Mouse (Mus musculus): ENCODE measurements around the gene Hdac7. TPM values are rescaled to one million over a fixed set of nuclear protein-coding genes. Genes with fewer than 3 reads are reported as not detected.

The Hdac7 gene
- polyA plus RNA-seq, 1 experiment from 2014 or later: 24.1 TPM

DNA sequence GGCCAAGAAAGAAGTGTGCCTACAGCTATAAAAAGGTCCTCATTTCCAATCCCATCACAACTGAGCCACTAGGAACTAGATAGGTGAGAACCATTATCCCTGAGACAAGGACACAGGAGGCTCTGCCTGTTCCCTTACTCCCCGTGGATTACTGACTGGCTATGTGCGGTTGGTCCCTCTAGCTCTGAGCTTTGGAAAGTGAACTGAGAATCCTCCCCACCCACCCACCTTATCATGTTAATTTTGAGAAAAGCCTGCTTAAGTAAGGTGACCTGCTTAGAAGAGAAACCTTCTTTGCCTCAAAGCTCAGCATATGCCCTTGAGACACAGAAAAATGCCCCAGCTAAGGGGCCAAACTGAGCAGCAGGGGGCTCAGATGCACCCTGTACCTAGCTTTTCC lies 14.9 kb downstream of the Hdac7 start:
- Histone ChIP-seq H3K9ac (peak overlapping the region; percentile 21; the same call in 1 of the 2 replicates), H3K4me2 (peak overlapping the region; percentile 85), H3K4me3 (replicated peaks) (peak overlapping the region; percentile 91), H3K36me3 (replicated peaks) (no peaks in the 10 kb centered on the region), H3K9me3 (no peaks in the 10 kb centered on the region), H3K27ac (no peak overlapping the region), H3K4me1 (peaks cover 70% of the 10 kb centered on the region), H3K27me3 (peaks cover 35% of the 10 kb centered on the region; the same call in 1 of the 2 replicates)
- no peak for ATAC-seq (ENCODE audit: low FRiP score)
- WGBS: 55% methylated on average over 2 of the region's 2 CpGs

DNA sequence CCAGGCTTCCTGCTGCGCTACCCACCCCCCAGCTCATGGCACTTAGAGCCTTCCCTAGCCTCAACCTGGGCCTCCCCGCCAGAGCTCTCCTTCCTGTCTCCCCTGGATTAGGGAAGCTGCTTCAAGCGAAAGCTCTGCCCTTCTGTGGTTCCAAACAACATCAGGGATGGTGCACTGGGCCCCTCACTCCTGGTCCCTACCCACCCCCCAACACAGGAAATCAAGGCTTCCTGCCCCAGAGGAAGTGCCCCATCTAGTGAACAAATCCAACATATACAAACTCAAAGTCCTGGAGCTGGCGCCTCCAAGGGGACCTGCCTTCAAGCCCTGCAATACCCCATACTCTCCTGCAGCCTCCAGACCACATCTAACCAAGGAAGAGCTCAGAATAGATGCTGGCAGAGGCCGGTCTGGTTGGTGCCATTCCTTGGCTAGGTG lies 15.4 kb downstream of the Hdac7 start:
- Histone ChIP-seq H3K4me2 (peak overlapping the region; percentile 85; the same call in 1 of the 2 replicates), H3K9ac (peak overlapping the region; percentile 25; the same call in 1 of the 2 replicates), H3K36me3 (replicated peaks) (0 out of 2 replicates have a peak, but pooled peaks cover 2% of the 10 kb centered on the region), H3K4me1 (peaks cover 75% of the 10 kb centered on the region), H3K27me3 (peaks cover 33% of the 10 kb centered on the region), H3K9me3 (no peaks in the 10 kb centered on the region), H3K27ac (peak overlapping the region; percentile 37), H3K4me3 (replicated peaks) (0 out of 2 replicates have a peak overlapping the region, but pooled peaks have one; percentile 7)
- 68% methylated on average over 5 of the region's 5 CpGs for WGBS
- no peak for ATAC-seq (ENCODE audit: low FRiP score)

DNA sequence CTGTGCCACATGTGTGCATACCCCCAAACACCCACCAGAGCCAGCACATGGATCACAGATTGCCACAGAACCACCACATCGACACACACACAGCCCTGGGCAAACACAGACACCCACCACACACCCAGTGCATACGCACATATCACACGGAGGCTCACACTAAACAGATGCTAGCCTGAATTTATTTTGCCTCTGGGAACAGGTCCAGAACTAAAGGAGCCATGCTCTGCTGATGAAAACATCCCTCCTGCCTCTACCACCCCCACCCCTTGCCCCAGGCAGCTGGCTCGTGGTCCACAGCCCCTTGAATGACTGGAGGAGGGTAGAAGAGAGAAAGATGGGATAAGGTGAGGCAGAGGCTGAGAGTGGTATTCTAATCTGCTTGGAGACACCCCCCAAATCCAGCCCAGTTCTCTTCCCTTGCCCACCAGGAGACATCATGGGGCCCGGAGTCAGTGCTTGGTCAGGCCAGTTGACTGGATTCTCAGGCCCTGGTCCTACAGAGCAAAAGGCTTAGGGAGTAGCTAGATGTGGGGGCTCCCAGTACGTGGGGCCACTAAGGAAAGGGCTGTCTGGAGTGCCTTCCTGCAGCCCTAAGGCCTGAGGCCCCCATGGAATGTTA lies 16.0 kb downstream of the Hdac7 start:
- Histone ChIP-seq H3K9ac (peak overlapping the region; percentile 25), H3K27ac (peak overlapping the region; percentile 37), H3K4me3 (replicated peaks) (0 out of 2 replicates have a peak overlapping the region, but pooled peaks have one; percentile 7), H3K4me2 (peak overlapping the region; percentile 85; the same call in 1 of the 2 replicates), H3K36me3 (replicated peaks) (0 out of 2 replicates have a peak, but pooled peaks cover 3% of the 10 kb centered on the region), H3K9me3 (no peaks in the 10 kb centered on the region), H3K4me1 (peaks cover 79% of the 10 kb centered on the region), H3K27me3 (peaks cover 31% of the 10 kb centered on the region)
- no peak for ATAC-seq (ENCODE audit: low FRiP score)
- WGBS: 58% methylated on average over 6 of the region's 6 CpGs

DNA sequence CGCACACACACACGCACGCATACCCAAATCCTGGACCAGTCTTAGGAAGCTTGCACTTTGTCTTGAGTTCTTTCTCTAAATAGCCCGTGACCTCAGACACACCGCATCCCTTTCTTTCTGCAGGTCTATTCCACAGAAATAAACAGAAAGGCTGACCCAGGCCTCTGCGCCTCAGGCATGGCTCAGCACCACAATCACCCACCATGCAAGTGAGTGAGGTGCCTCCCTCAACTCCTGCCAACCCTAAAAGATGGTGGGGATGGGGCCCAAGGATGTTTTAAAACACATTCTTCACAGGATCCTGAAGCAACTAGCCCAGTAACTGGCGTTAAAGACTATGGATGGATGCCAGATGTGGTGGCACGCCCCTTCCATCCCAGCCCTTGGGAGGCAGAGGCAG lies 16.9 kb downstream of the Hdac7 start:
- no peak overlapping the region for H3K27ac ChIP-seq
- peaks cover 79% of the 10 kb centered on the region for H3K4me1 ChIP-seq
- WGBS: 89% methylated on average over 8 of the region's 8 CpGs

DNA sequence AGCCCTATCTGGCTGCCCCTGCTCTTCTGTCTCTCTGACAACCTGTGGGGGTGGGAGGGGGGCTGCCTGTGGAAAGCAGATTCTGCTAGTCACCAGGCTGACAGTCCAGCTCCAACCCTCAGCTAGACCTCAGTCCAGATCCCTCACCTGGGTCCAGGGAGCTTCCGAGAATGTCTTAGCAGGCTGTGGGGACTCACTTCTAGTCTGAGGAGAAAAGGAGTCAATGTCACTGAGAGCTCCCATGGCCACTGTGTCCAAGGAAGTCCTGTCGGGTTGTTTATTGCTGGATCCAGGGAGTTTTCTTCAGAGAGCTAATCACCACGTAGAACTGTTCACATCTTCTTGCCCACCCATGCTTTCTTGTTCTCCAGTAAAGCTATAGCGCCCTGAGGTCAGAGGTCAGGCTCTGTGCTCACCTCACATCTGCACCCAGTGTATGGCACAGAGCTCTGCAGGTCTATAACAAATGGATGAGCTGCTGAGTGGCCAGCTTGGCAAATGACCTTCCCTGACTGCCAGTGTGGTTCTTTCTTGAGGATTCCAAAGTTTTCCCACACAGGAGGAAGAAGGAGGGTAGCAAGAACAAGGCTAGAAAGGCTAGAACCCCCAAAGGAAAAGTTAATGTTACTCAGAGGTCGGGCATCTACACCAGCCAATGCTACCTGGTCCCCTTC lies 17.6 kb downstream of the Hdac7 start:
- H3K27me3 ChIP-seq: peaks cover 23% of the 10 kb centered on the region
- no peaks in the 10 kb centered on the region for H3K9me3 ChIP-seq
- peaks cover 77% of the 10 kb centered on the region for H3K4me1 ChIP-seq
- 79% methylated on average over 5 of the region's 5 CpGs for WGBS
- H3K9ac ChIP-seq: no peak overlapping the region
- 0 out of 2 replicates have a peak, but pooled peaks cover 3% of the 10 kb centered on the region for H3K36me3 ChIP-seq (replicated peaks)
- no peak overlapping the region for H3K4me2 ChIP-seq
- no peak overlapping the region for H3K27ac ChIP-seq
- no peak overlapping the region for H3K4me3 ChIP-seq (replicated peaks)
- ATAC-seq (ENCODE audit: low FRiP score): no peak

More for the DNA sequence above, 16.9 kb downstream of the Hdac7 start:
- no peak for ATAC-seq (ENCODE audit: low FRiP score)
- no peak overlapping the region for H3K4me2 ChIP-seq
- 0 out of 2 replicates have a peak, but pooled peaks cover 3% of the 10 kb centered on the region for H3K36me3 ChIP-seq (replicated peaks)
- no peak overlapping the region for H3K9ac ChIP-seq
- peaks cover 26% of the 10 kb centered on the region for H3K27me3 ChIP-seq
- no peaks in the 10 kb centered on the region for H3K9me3 ChIP-seq
- H3K4me3 ChIP-seq (replicated peaks): no peak overlapping the region

DNA sequence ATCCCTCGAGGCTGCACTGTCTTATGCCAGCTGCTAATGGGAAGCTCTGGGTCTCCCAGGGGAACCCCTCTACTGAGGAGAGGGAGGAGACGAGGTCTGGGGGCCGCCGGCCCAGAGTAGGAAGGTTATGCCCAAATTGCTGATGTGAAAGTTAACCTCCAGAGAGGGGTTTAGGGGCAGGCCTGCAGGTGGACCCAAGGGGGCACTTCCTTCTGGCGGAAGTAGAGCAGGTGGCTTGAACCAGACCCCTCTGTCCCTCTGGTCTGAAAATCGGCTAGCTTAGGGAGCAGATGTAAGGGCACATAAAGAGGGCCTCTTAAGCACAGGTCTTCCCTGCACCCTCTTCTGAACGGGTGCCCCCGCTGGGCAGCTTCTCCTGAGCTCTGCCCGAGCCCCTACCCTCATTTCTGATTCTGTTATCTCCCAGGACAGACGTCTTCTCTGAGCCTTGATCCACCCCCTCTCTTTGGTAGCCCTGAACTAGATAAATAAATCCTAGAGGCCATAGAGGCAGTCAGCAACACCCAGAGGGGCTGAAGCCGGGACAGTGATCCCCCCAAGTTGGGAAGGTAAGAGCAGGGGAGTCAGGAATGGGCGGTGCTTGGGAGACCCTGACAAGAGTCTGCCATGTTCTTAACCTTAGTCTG lies 18.2 kb downstream of the Hdac7 start:
- WGBS: 47% methylated on average over 12 of the region's 12 CpGs

DNA sequence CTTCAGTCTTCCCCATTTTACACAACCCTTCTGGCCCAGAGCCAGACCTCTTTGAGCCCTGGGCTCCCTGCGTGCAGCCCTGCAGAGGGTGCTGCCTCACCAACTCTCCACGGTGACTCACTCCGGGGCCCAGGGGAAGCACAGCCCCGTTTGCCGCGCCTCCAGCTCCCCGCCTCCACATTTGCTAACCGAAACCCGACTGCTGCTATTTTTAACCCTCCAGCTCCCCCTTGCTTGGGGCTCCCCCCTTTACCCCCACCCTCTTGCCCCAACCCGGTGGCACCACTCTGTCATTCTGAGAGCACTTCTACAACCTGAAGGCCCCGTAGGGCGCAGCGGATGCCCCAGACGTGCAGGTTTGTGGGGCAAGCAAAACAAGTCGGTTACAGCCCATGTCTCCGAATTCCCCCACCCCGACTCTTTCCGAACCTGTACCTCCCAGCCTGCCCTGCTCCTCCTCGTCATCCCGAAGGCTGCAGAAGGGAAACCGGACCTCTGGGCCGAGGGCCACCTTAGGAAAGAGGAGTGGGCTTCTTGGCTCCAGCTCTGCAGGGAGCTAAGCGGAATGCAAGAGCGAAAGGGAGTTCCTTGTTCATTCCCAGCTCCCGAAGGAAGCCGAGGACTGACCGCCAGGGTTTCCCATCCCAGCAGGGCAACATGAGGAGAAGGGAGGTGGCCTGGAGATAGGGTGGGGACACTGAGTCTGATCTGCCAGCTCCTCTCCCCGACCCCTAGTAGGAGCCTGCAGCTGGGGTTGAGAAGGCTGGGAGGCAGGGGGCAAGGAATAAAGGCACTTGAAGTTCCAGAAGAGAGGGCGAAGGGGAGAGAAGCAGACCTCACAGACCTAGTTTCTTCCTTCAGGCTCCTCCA lies 19.0 kb downstream of the Hdac7 start:
- 0 out of 2 replicates have a peak, but pooled peaks cover 7% of the 10 kb centered on the region for H3K36me3 ChIP-seq (replicated peaks)
- 9% methylated on average over 29 of the region's 29 CpGs for WGBS
- 0 out of 2 replicates have a peak overlapping the region, but pooled peaks have one; percentile 40 for H3K9ac ChIP-seq
- peaks cover 72% of the 10 kb centered on the region for H3K4me1 ChIP-seq
- H3K9me3 ChIP-seq: 0 out of 2 replicates have a peak, but pooled peaks cover 7% of the 10 kb centered on the region
- H3K4me2 ChIP-seq: peak overlapping the region; percentile 37
- no peak for ATAC-seq (ENCODE audit: low FRiP score)
- no peak overlapping the region for H3K4me3 ChIP-seq (replicated peaks)
- peaks cover 19% of the 10 kb centered on the region for H3K27me3 ChIP-seq
- peak overlapping the region; percentile 36; the same call in 1 of the 2 replicates for H3K27ac ChIP-seq

More for the DNA sequence above, 18.2 kb downstream of the Hdac7 start:
- H3K36me3 ChIP-seq (replicated peaks): 0 out of 2 replicates have a peak, but pooled peaks cover 3% of the 10 kb centered on the region
- H3K27me3 ChIP-seq: peaks cover 23% of the 10 kb centered on the region
- H3K27ac ChIP-seq: 0 out of 2 replicates have a peak overlapping the region, but pooled peaks have one; percentile 36
- H3K4me3 ChIP-seq (replicated peaks): no peak overlapping the region
- H3K9ac ChIP-seq: no peak overlapping the region
- H3K4me2 ChIP-seq: peak overlapping the region; percentile 37; the same call in 1 of the 2 replicates
- ATAC-seq (ENCODE audit: low FRiP score): no peak
- H3K4me1 ChIP-seq: peaks cover 77% of the 10 kb centered on the region
- no peaks in the 10 kb centered on the region for H3K9me3 ChIP-seq

DNA sequence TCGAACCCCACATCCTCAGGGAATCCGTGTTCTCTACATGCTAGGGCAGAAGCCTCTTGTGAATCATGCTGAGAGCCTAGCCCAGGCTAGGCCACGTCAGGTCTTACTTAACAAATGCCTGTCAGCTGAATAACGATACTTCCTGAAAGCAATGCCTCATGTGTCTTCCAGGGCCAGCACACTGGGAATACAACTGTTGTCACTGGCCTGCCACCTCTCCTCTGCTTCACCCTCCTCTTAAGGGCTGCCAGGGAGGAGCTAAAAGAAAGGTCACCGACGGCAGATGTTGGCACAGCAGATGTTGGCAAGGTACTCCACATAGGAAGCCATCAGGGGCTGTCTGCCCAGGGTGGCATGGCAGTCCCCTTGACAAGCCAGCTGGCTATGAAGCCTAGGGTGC lies 20.3 kb downstream of the Hdac7 start:
- Histone ChIP-seq H3K9me3 (0 out of 2 replicates have a peak, but pooled peaks cover 8% of the 10 kb centered on the region), H3K4me2 (no peak overlapping the region), H3K27ac (no peak overlapping the region), H3K36me3 (replicated peaks) (0 out of 2 replicates have a peak, but pooled peaks cover 7% of the 10 kb centered on the region), H3K4me1 (peaks cover 60% of the 10 kb centered on the region), H3K4me3 (replicated peaks) (no peak overlapping the region), H3K27me3 (peaks cover 19% of the 10 kb centered on the region), H3K9ac (no peak overlapping the region)
- no peak for ATAC-seq (ENCODE audit: low FRiP score)
- WGBS: 85% methylated on average over 6 of the region's 6 CpGs

DNA sequence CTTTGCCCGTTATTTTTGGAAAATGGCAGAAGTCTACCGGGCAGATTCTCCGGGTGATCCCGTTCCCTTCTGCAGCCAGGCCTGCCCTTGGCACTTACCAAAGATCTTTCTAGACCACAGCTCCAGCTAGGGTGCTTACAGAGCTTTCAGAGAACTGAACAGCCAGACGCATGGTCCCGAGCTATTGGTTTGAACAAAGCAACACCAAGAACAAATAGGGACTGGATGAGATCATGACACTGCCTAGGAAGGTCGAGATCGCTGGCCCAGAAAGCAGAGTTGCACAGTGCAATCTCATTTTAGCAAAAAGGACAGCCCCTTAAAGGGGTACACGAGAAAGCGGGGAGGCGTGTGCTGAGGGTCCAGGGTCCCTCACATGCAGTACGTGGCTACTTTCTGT lies 20.8 kb downstream of the Hdac7 start:
- Histone ChIP-seq H3K9me3 (0 out of 2 replicates have a peak, but pooled peaks cover 8% of the 10 kb centered on the region), H3K4me2 (no peak overlapping the region), H3K27ac (0 out of 2 replicates have a peak overlapping the region, but pooled peaks have one; percentile 19), H3K4me3 (replicated peaks) (no peak overlapping the region), H3K27me3 (peaks cover 19% of the 10 kb centered on the region), H3K4me1 (peaks cover 54% of the 10 kb centered on the region), H3K36me3 (replicated peaks) (0 out of 2 replicates have a peak, but pooled peaks cover 7% of the 10 kb centered on the region), H3K9ac (no peak overlapping the region)
- ATAC-seq (ENCODE audit: low FRiP score): no peak
- WGBS: 68% methylated on average over 12 of the region's 12 CpGs

DNA sequence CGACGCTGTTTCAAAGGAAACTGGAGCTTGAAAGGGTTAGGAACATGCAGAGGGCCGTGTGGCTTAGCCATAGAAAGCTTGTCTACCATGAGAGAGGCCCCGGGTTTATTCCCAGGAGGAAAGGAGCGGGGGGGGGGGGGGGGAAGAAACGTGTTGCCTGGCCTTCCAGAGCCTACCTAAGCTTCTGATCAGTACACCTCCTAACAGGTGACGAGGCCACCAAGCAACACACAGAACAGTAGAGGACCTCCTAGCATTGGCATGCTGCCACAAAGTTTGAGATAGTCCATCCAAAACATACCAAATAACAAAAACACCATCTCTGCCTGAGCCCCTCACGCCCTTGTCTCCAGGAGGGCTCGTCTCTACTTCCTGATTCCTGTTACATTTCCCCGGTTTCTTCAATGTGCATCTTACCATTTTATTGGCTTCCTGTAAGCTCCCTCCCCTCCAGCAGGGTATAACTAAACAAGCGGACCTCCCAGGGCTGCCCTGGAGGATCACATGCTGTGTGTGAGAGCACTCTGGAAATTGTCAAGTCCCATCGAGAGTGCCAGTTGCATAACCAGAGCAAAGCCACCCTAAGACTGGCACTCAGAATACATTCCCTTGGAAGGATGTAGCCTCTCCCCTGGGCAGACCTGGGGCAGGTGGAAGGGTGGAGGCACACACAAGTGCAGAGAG lies 21.6 kb downstream of the Hdac7 start:
- ATAC-seq (ENCODE audit: low FRiP score): no peak
- Histone ChIP-seq H3K9ac (no peak overlapping the region), H3K4me1 (peaks cover 48% of the 10 kb centered on the region), H3K9me3 (0 out of 2 replicates have a peak, but pooled peaks cover 8% of the 10 kb centered on the region), H3K27ac (no peak overlapping the region), H3K4me3 (replicated peaks) (no peak overlapping the region), H3K4me2 (no peak overlapping the region), H3K27me3 (peaks cover 19% of the 10 kb centered on the region), H3K36me3 (replicated peaks) (0 out of 2 replicates have a peak, but pooled peaks cover 7% of the 10 kb centered on the region)
- WGBS: 60% methylated on average over 12 of the region's 12 CpGs

DNA sequence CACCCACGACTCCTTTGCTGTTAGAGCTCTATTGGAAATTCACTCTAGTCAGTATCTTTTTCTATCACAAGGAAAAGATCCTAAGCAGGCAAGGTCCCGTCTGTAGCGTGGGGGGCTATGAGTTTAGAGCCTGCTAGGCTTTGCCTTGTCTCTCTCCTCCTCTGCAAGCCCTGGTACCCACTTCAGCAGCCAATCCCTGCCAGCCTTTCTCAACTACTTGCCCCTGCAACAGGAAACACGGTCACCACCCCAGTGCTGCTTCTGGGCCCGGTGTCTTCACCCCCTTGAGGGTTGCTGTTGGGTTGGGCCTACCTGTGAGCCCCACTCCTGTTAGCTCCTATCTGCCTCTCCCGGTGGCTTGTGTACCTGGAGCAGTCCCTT lies 22.3 kb downstream of the Hdac7 start:
- no peak overlapping the region for H3K4me2 ChIP-seq
- H3K4me3 ChIP-seq (replicated peaks): no peak overlapping the region
- H3K27me3 ChIP-seq: peaks cover 19% of the 10 kb centered on the region
- 0 out of 2 replicates have a peak, but pooled peaks cover 7% of the 10 kb centered on the region for H3K36me3 ChIP-seq (replicated peaks)
- ATAC-seq (ENCODE audit: low FRiP score): no peak
- peaks cover 48% of the 10 kb centered on the region for H3K4me1 ChIP-seq
- WGBS: 72% methylated on average over 6 of the region's 6 CpGs
- H3K9me3 ChIP-seq: 0 out of 2 replicates have a peak, but pooled peaks cover 8% of the 10 kb centered on the region
- no peak overlapping the region for H3K9ac ChIP-seq
- no peak overlapping the region for H3K27ac ChIP-seq
